In the genomic region with DNA sequence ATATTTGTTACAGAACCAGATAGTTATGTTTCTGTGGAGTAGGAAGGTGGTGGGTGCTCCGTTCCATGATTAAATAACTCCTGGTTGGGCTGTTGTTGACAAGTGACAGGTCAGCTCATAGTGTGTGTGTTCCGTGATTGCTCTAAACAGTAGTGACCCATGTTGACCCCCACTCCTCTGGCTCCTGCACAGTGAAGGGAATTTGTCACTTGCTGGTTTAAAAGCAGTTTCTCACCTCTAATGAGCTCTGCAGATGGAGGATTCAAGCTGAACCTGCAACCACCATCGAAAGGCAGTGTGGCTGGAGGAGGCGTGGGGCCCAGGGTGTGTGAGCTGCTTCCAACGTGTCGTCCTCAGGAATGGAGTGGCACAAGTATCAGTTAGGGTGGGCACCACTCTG, we compare ENCODE assay signal across 24 mouse cellular contexts.
DNase-seq lines count a peak whose midpoint lies in the region; ATAC-seq and TF ChIP-seq lines count a peak whose summit lies in the region.
"Had no signal": no experiment of that assay in that cellular context is flagged by ENCODE, and none has a peak within 500 bp of the region (broad histone marks: within the 10 kb centered on the region; RNA-seq: fewer than 3 reads in every experiment).

No protein-coding gene starts in this region.

- intact Hi-C loops in left cerebral cortex, postnatal 25 days (cut with DNase I), result no loop called here

- H3K4me1 ChIP-seq in hindbrain, embryonic 12.5 days, result peaks cover 10% of the 10 kb centered on the region
- H3K4me1 ChIP-seq in hindbrain, postnatal 0 days (ENCODE audit: insufficient read depth, low read length), result no peaks in the 10 kb centered on the region
- H3K4me1 ChIP-seq in embryonic facial prominence, embryonic 12.5 days, result peaks cover 12% of the 10 kb centered on the region

- WGBS in hindbrain, embryonic 12.5 days, result 61% methylated on average over 6 of the region's 6 CpGs
- 81% methylated on average over 6 of the region's 6 CpGs for whole genome bisulfite sequencing in hindbrain, postnatal 0 days
- 61% methylated on average over 6 of the region's 6 CpGs for WGBS in embryonic facial prominence, embryonic 12.5 days

- no peak overlapping the region for H3K9ac ChIP-seq in hindbrain, embryonic 12.5 days
- H3K9ac ChIP-seq in hindbrain, postnatal 0 days (replicated peaks; ENCODE audit: low read length), result no peak overlapping the region
- no peak overlapping the region for H3K9ac ChIP-seq in embryonic facial prominence, embryonic 12.5 days
- H3K9ac ChIP-seq: intestine, embryonic 15.5 days; midbrain, embryonic 12.5 days had no signal

- H3K27ac ChIP-seq in hindbrain, embryonic 12.5 days, result peak overlapping the region; percentile 44; the same call in 1 of the 2 replicates
- no peak overlapping the region for H3K27ac ChIP-seq in hindbrain, postnatal 0 days
- peak overlapping the region; percentile 18; the same call in 1 of the 2 replicates for H3K27ac ChIP-seq in embryonic facial prominence, embryonic 12.5 days
- H3K27ac ChIP-seq: forebrain, embryonic 10.5 days; gastrocnemius, adult 2 months; intestine, embryonic 15.5 days; midbrain, embryonic 12.5 days had no signal

- no peak overlapping the region for H3K4me3 ChIP-seq in hindbrain, embryonic 12.5 days
- no peak overlapping the region for H3K4me3 ChIP-seq in hindbrain, postnatal 0 days (ENCODE audit: low read length)
- no peak overlapping the region for H3K4me3 ChIP-seq in embryonic facial prominence, embryonic 12.5 days
- H3K4me3 ChIP-seq: forebrain, embryonic 10.5 days; gastrocnemius, adult 2 months; intestine, embryonic 15.5 days; midbrain, embryonic 12.5 days had no signal

- H3K9me3 ChIP-seq in hindbrain, embryonic 12.5 days (replicated peaks), result no peaks in the 10 kb centered on the region
- H3K9me3 ChIP-seq in hindbrain, postnatal 0 days (ENCODE audit: low read length), result no peaks in the 10 kb centered on the region
- no peaks in the 10 kb centered on the region for H3K9me3 ChIP-seq in embryonic facial prominence, embryonic 12.5 days
- H3K9me3 ChIP-seq: forebrain, embryonic 10.5 days; intestine, embryonic 15.5 days; midbrain, embryonic 12.5 days had no signal

- ATAC-seq in hindbrain, embryonic 12.5 days (ENCODE audit: low FRiP score), result no peak; the same call in 1 of the 2 replicates
- ATAC-seq in hindbrain, postnatal 0 days, result no peak
- ATAC-seq in embryonic facial prominence, embryonic 12.5 days (ENCODE audit: insufficient number of reproducible peaks, insufficient read depth, low FRiP score, low TSS enrichment), result no peak
- ATAC-seq: intestine, embryonic 15.5 days; Patski had no signal

- H3K36me3 ChIP-seq in hindbrain, embryonic 12.5 days, result no peaks in the 10 kb centered on the region
- no peaks in the 10 kb centered on the region for H3K36me3 ChIP-seq in hindbrain, postnatal 0 days (ENCODE audit: insufficient read depth, low read length)
- no peaks in the 10 kb centered on the region for H3K36me3 ChIP-seq in embryonic facial prominence, embryonic 12.5 days
- H3K36me3 ChIP-seq: forebrain, embryonic 10.5 days; G1E; intestine, embryonic 15.5 days; midbrain, embryonic 12.5 days had no signal

- TF ChIP-seq CTCF in hindbrain, postnatal 0 days (IDR thresholded peaks at IDR 0.05; ENCODE audit: low read depth), result no peak

- no peak overlapping the region for H3K4me2 ChIP-seq in hindbrain, embryonic 12.5 days (replicated peaks)
- no peak overlapping the region for H3K4me2 ChIP-seq in hindbrain, postnatal 0 days (ENCODE audit: low read depth, low read length)
- no peak overlapping the region for H3K4me2 ChIP-seq in embryonic facial prominence, embryonic 12.5 days (replicated peaks)
- H3K4me2 ChIP-seq: intestine, embryonic 15.5 days; midbrain, embryonic 12.5 days had no signal

- DNase-seq in hindbrain, postnatal 0 days (ENCODE audit: low spot score), result no peak
- peak; percentile 34 for DNase-seq in embryo, embryonic 11 days
- peak; percentile 41 for DNase-seq in mesoderm, embryonic 11.5 days (ENCODE audit: low read depth, low spot score)
- no peak for DNase-seq in left cerebral cortex, postnatal 25 days (ENCODE audit: low spot score in 2 of 2)
- no peak for DNase-seq in natural killer cell, adult 2 months (ENCODE audit: low spot score in 2 of 2)
- DNase-seq: adrenal gland, adult 2 months; B cell, adult 2 months; cerebellum, adult 11 months; cerebellum, postnatal 10 days; gastrocnemius, adult 2 months; kidney, adult 9 months; kidney, postnatal 25 days; layer of hippocampus, postnatal 36 days; lung, postnatal 4 days; right cerebral cortex, postnatal 14 days; thymus, postnatal 14 days had no signal

- no peaks in the 10 kb centered on the region for H3K27me3 ChIP-seq in hindbrain, embryonic 12.5 days
- no peaks in the 10 kb centered on the region for H3K27me3 ChIP-seq in hindbrain, postnatal 0 days (ENCODE audit: insufficient read depth, low read length)
- no peaks in the 10 kb centered on the region for H3K27me3 ChIP-seq in embryonic facial prominence, embryonic 12.5 days
- H3K27me3 ChIP-seq: CH12.LX; intestine, embryonic 15.5 days; midbrain, embryonic 12.5 days; Patski had no signal

Comparison
In these comparisons a context has a peak if more than half of its experiments do, and no peak if none do; other contexts are left out.
1. DNase-seq: peak in embryo, embryonic 11 days (single experiment) and mesoderm, embryonic 11.5 days (single experiment); none in hindbrain, postnatal 0 days (single experiment), left cerebral cortex, postnatal 25 days (0 of 2) and natural killer cell, adult 2 months (0 of 2).